Comparison of ENCODE assay signal across 23 mouse cellular contexts in genomic region chr2:5510042-5510441, GRCm38 (mm10).
DNase-seq lines count a peak whose midpoint lies in the region; ATAC-seq and TF ChIP-seq lines count a peak whose summit lies in the region.
"Had no signal": no experiment of that assay in that cellular context is flagged by ENCODE, and none has a peak within 500 bp of the region (broad histone marks: within the 10 kb centered on the region; RNA-seq: fewer than 3 reads in every experiment).

No protein-coding gene starts in this region.

- DNase-seq in lung, postnatal 4 days = no peak
- DNase-seq in lung, postnatal 0 days (ENCODE audit: low spot score) = peak; percentile 10
- DNase-seq in lung, postnatal 25 days (ENCODE audit: low spot score) = no peak
- peak; percentile 24 for DNase-seq in lung, postnatal 14 days
- no peak for DNase-seq in gastrocnemius, postnatal 10 days
- DNase-seq: adrenal gland, adult 2 months; adrenal gland, postnatal 10 days; adrenal gland, postnatal 25 days; cerebellum, adult 11 months; cerebellum, adult 18-20 months; cerebellum, adult 8-10 months; cerebellum, adult 9-11 months; cerebellum, postnatal 14 days; cerebellum, postnatal 36 days; embryo, embryonic 11 days had no signal

- H3K27ac ChIP-seq in lung, embryonic 15.5 days = no peak overlapping the region
- no peak overlapping the region for H3K27ac ChIP-seq in lung, postnatal 0 days (ENCODE audit: low read length)
- H3K27ac ChIP-seq: embryonic facial prominence, embryonic 13.5 days; embryonic facial prominence, embryonic 15.5 days; forebrain, embryonic 10.5 days; forebrain, embryonic 12.5 days had no signal

- 37% methylated on average over 6 of the region's 6 CpGs for WGBS in lung, embryonic 15.5 days
- WGBS in lung, postnatal 0 days = 67% methylated on average over 6 of the region's 6 CpGs

- no peak for TF ChIP-seq CTCF in lung, postnatal 0 days (IDR thresholded peaks at IDR 0.05)

- 0 out of 2 replicates have a peak, but pooled peaks cover 4% of the 10 kb centered on the region for H3K9me3 ChIP-seq in lung, embryonic 15.5 days
- H3K9me3 ChIP-seq in lung, postnatal 0 days (ENCODE audit: low read length) = no peaks in the 10 kb centered on the region
- H3K9me3 ChIP-seq: embryonic facial prominence, embryonic 13.5 days; embryonic facial prominence, embryonic 15.5 days; forebrain, embryonic 10.5 days had no signal

- H3K36me3 ChIP-seq in lung, embryonic 15.5 days = no peaks in the 10 kb centered on the region
- H3K36me3 ChIP-seq in lung, postnatal 0 days (ENCODE audit: insufficient read depth, low read length) = no peaks in the 10 kb centered on the region
- H3K36me3 ChIP-seq: embryonic facial prominence, embryonic 13.5 days; embryonic facial prominence, embryonic 15.5 days; forebrain, embryonic 10.5 days; forebrain, embryonic 12.5 days had no signal

- no peaks in the 10 kb centered on the region for H3K27me3 ChIP-seq in lung, embryonic 15.5 days
- H3K27me3 ChIP-seq in lung, postnatal 0 days (replicated peaks; ENCODE audit: insufficient read depth, low read length) = no peaks in the 10 kb centered on the region
- H3K27me3 ChIP-seq: embryonic facial prominence, embryonic 13.5 days; embryonic facial prominence, embryonic 15.5 days; forebrain, embryonic 12.5 days had no signal

- no peak for TF ChIP-seq EP300 in lung, postnatal 0 days (IDR thresholded peaks at IDR 0.05)

- H3K4me1 ChIP-seq in lung, embryonic 15.5 days = no peaks in the 10 kb centered on the region
- H3K4me1 ChIP-seq in lung, postnatal 0 days (ENCODE audit: insufficient read depth, low read depth, low read length) = no peaks in the 10 kb centered on the region
- H3K4me1 ChIP-seq: forebrain, embryonic 10.5 days; forebrain, embryonic 12.5 days had no signal

- H3K4me3 ChIP-seq in lung, embryonic 15.5 days = no peak overlapping the region
- H3K4me3 ChIP-seq in lung, postnatal 0 days (ENCODE audit: low read depth, low read length) = no peak overlapping the region
- H3K4me3 ChIP-seq: embryonic facial prominence, embryonic 13.5 days; embryonic facial prominence, embryonic 15.5 days; erythroblast, embryonic 14.5 days; forebrain, embryonic 10.5 days; forebrain, embryonic 12.5 days had no signal

- H3K9ac ChIP-seq in lung, embryonic 15.5 days = no peak overlapping the region
- no peak overlapping the region for H3K9ac ChIP-seq in lung, postnatal 0 days (replicated peaks; ENCODE audit: low read depth)
- H3K9ac ChIP-seq: embryonic facial prominence, embryonic 13.5 days; embryonic facial prominence, embryonic 15.5 days; forebrain, embryonic 12.5 days had no signal

- peak; percentile 77; the same call in 1 of the 2 replicates for ATAC-seq in lung, embryonic 15.5 days (ENCODE audit: borderline replicate concordance, extremely low read depth, low FRiP score, low TSS enrichment)
- peak; percentile 58 for ATAC-seq in lung, postnatal 0 days
- ATAC-seq in granulocyte monocyte progenitor cell, adult 5-6 weeks (replicated peaks; ENCODE audit: poor library complexity, severe bottlenecking) = no peak
- ATAC-seq: forebrain, embryonic 14.5 days had no signal

- no peak overlapping the region for H3K4me2 ChIP-seq in lung, embryonic 15.5 days
- no peak overlapping the region for H3K4me2 ChIP-seq in lung, postnatal 0 days (replicated peaks; ENCODE audit: low read depth, low read length)
- H3K4me2 ChIP-seq: embryonic facial prominence, embryonic 13.5 days; embryonic facial prominence, embryonic 15.5 days; forebrain, embryonic 12.5 days had no signal

Comparison
In these comparisons a context has a peak if more than half of its experiments do, and no peak if none do; other contexts are left out.
1. DNase-seq: peak in lung, postnatal 0 days (single experiment) and lung, postnatal 14 days (single experiment); none in lung, postnatal 4 days (0 of 2), lung, postnatal 25 days (single experiment) and gastrocnemius, postnatal 10 days (single experiment).